Mouse (Mus musculus): ENCODE data around the gene Mab21l3.

DNA sequence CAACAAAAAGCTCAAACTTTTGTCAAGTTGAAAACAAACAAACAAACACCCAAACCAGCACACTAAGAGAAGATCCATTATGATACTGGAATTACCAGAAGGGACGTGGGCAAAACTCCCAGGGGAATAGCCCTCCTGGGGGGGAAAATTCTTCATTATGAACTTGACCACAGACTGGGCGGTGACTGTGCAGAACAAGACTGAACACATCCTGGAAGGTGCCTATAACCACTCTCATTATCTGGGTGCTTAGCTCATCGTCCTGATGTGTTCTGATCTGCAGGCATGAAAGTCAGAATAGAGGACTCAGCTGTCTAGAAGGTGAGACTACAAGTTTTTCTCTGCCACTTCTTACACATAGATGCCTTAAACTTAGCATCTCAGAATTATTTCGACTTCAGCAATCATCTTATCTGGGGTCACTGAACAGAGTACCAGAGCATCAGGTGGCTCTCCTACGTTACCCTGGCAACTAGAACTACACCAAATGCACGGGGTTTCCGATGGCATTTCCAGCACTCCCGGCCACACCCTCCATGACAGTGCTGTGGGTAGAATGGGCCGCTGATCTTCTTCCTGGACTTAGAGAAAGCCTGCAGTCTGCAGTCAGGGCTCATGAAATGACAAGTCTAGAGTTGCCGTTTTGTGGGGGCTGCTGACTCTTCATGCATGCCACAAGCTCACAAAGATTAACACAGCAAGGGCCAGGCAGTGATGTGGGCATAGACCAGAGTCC lies 18.7 kb downstream of the Mab21l3 start:
- TF ChIP-seq CHD2 (IDR thresholded peaks at IDR 0.05; ENCODE audit: low read depth, low read length) (no peak), MAFK (IDR thresholded peaks at IDR 0.05; ENCODE audit: insufficient read depth, low read depth, low read length) (no peak)

Data from ES-E14 (cell line).